Mouse (Mus musculus) liver, embryonic 16.5 days (tissue): ENCODE results near the gene Arpc5l. TPM values are rescaled to one million over a fixed set of nuclear protein-coding genes. Genes with fewer than 3 reads are reported as not detected.

ENCODE experiments used
- ATAC-seq: fragments of 200-750 bp; cut with Nextera tagmentation; 2 replicates; pipeline ENCODE4 v1.8.0; 2017; ENCODE audit warnings: low read depth, mild to moderate bottlenecking, moderate number of reproducible peaks, moderate library complexity
- H3K27ac ChIP-seq: fragments of 300-500 bp; sonication (generic); 2 replicates; pipeline ENCODE4 v1.5.1; 2014; ENCODE audit warnings: mild to moderate bottlenecking, low read length
- H3K27me3 ChIP-seq: fragments of 300-500 bp; sonication (generic); 2 replicates; pipeline ENCODE4 v1.6.1; 2014; ENCODE audit warnings: low read depth, low read length, mixed read lengths; ENCODE audit not compliant: control insufficient read depth, insufficient read depth
- H3K36me3 ChIP-seq: fragments of 300-500 bp; sonication (generic); 2 replicates; pipeline ENCODE4 v1.6.1; 2014; ENCODE audit warnings: mild to moderate bottlenecking; ENCODE audit not compliant: control insufficient read depth, insufficient read depth
- H3K4me1 ChIP-seq: fragments of 300-500 bp; sonication (generic); 2 replicates; pipeline ENCODE4 v1.6.1; 2014; ENCODE audit warnings: low read depth, low read length, mixed read lengths; ENCODE audit not compliant: control insufficient read depth
- H3K4me2 ChIP-seq: fragments of 300-500 bp; sonication (generic); 2 replicates; pipeline ENCODE4 v1.6.1; 2014; ENCODE audit warnings: low read depth, low read length, mixed read lengths
- H3K4me3 ChIP-seq: fragments of 300-500 bp; sonication (generic); 2 replicates; pipeline ENCODE4 v1.5.1; 2014; ENCODE audit warnings: low read depth, mild to moderate bottlenecking, low read length
- H3K9ac ChIP-seq: fragments of 300-500 bp; sonication (generic); 2 replicates; pipeline ENCODE4 v1.6.1; 2014; ENCODE audit warnings: low read depth, low read length
- H3K9me3 ChIP-seq: fragments of 300-500 bp; sonication (generic); replicated peaks from 2 replicates; pipeline ENCODE4 v1.6.1; 2016; ENCODE audit warnings: low read length; ENCODE audit not compliant: control insufficient read depth
- WGBS: fragments of 180-500 bp; shearing (Covaris S2); extraction: QIAGEN DNeasy Blood & Tissue Kit; methylation state at CpG from one replicate; pipeline ENCODE4 v1.1.7; 2014; ENCODE audit not compliant: insufficient replicate concordance; 5-methylcytosine and 5-hydroxymethylcytosine counted together
- polyA plus RNA-seq: library from polyadenylated mRNA; unstranded; fragments of >200 nt; fragmentation: Nextera tagmentation; extraction: Ambion mirVana; gene quantifications from 2 replicates; pipeline ENCODE4 v1.2.1, GENCODE M21; 2015

The Arpc5l gene
- polyA plus RNA-seq, 1 experiment from 2014 or later = 45.8 TPM

- no peak for ATAC-seq
- Histone ChIP-seq H3K4me3 (no peak overlapping the region), H3K27ac (no peak overlapping the region), H3K4me1 (peaks cover 27% of the 10 kb centered on the region), H3K9ac (no peak overlapping the region), H3K9me3 (no peaks in the 10 kb centered on the region), H3K36me3 (peaks cover 26% of the 10 kb centered on the region), H3K4me2 (no peak overlapping the region), H3K27me3 (no peaks in the 10 kb centered on the region)
- 75% methylated on average over 7 of the region's 7 CpGs for WGBS
Observed at GRCm38 (mm10) chr2:39012768-39013279, 7.7 kb downstream of the Arpc5l start.

GRCm38 (mm10) chr2:39016581-39016980 is 11.4 kb downstream of the Arpc5l start:
- Histone ChIP-seq H3K4me3 (no peak overlapping the region), H3K9me3 (no peaks in the 10 kb centered on the region), H3K9ac (no peak overlapping the region), H3K27ac (no peak overlapping the region), H3K36me3 (peaks cover 44% of the 10 kb centered on the region), H3K4me2 (no peak overlapping the region), H3K27me3 (no peaks in the 10 kb centered on the region), H3K4me1 (peaks cover 6% of the 10 kb centered on the region; the same call in 1 of the 2 replicates)
- ATAC-seq = no peak
- 56% methylated on average over 3 of the region's 3 CpGs for WGBS

DNA sequence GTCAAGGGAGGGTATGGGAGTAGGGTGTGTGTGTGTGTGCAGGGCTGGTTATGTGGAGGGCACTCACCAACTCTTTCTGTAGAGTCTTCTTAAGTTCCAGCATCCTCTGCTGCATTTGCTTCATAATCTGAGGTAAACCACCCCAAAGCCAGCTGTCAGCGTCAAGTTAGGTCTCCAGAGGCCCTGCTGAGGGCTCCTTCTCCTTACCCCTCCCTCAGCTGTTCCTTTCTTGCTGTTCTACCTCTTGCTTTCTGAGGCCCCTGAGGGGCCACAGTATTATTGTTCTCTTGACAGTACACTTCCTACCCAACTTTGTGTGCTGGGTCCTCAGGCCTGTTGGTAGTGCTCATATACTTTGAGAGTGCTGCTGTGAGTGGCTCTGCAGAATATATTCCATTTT is 14.9 kb downstream of the Arpc5l start:
- H3K27me3 ChIP-seq = no peaks in the 10 kb centered on the region
- no peaks in the 10 kb centered on the region for H3K4me1 ChIP-seq
- H3K9me3 ChIP-seq = no peaks in the 10 kb centered on the region
- H3K4me3 ChIP-seq = no peak overlapping the region
- peaks cover 50% of the 10 kb centered on the region for H3K36me3 ChIP-seq
- 69% methylated on average over 1 of the region's 1 CpGs for WGBS
- ATAC-seq = no peak
- H3K27ac ChIP-seq = no peak overlapping the region
- H3K9ac ChIP-seq = no peak overlapping the region
- no peak overlapping the region for H3K4me2 ChIP-seq

DNA sequence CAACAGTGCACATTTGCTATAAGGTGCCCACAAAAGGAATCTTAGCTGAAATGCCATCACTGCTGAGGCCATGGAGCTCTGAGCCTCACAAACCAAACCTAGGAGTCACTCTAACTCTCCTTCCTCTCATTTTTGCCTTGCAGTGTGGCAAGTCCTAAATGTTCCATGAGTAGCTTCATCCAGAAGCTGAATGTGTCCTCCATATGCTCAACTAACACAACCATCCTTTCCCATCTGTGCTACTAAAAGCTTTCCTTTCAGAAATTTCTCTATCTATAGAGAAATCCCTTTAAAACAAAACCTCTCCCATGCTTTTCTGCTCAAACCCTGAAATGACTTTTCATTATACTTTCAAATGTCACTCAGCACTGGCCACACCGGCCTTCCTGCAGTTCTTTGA is 26.5 kb downstream of the Arpc5l start:
- H3K27me3 ChIP-seq = no peaks in the 10 kb centered on the region
- no peaks in the 10 kb centered on the region for H3K9me3 ChIP-seq
- ATAC-seq = no peak
- H3K4me3 ChIP-seq = no peak overlapping the region
- 85% methylated on average over 1 of the region's 1 CpGs for WGBS
- H3K4me1 ChIP-seq = no peaks in the 10 kb centered on the region
- H3K9ac ChIP-seq = no peak overlapping the region
- H3K36me3 ChIP-seq = peaks cover 27% of the 10 kb centered on the region
- H3K27ac ChIP-seq = no peak overlapping the region
- no peak overlapping the region for H3K4me2 ChIP-seq

DNA sequence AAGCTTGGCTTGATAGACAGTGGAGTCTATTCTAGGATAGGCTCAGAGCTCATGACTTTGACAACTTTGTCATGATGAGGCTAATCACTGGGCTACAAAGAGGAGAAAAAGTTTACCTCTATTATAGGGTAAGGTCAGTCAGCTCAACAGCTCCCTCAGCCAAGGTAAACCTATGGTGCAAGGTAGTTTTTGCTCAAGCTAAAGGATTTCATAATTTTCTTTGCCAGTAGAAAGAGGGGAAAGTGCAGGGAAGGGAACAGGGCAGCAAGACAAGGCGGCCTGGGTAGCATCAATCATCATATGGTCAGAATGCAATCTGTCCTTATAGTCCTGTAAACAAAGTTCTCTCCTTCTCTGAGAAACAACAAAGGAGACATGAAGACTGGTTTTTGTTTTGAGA is 35.1 kb downstream of the Arpc5l start:
- peaks cover 22% of the 10 kb centered on the region for H3K36me3 ChIP-seq
- no peaks in the 10 kb centered on the region for H3K4me1 ChIP-seq
- H3K9me3 ChIP-seq = no peaks in the 10 kb centered on the region
- no peak overlapping the region for H3K4me3 ChIP-seq
- no peak overlapping the region for H3K9ac ChIP-seq
- no peak overlapping the region for H3K4me2 ChIP-seq
- no peak for ATAC-seq
- H3K27ac ChIP-seq = no peak overlapping the region
- 83% methylated on average over 1 of the region's 1 CpGs for WGBS
- no peaks in the 10 kb centered on the region for H3K27me3 ChIP-seq

DNA sequence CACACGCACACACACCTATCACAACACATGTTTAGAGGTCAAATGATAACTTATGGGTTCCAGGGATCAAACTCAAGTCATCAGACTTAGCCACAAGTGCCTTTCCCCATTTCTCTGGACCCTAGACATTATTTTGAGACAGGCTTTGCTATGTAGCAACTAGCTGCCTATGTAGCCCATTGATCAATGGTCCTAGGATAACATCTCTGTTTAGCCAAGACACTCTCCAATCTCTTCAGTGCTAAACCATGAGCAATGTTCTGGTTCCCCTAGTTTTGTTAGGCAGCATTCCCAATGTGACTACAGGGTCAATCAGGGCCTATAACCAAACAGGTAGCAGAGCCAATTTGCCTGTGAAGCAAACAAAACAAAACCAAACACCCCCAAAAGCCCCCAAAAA is 43.4 kb downstream of the Arpc5l start:
- WGBS = 86% methylated on average over 1 of the region's 1 CpGs
- Histone ChIP-seq H3K9ac (no peak overlapping the region), H3K36me3 (peaks cover 32% of the 10 kb centered on the region)

GRCm38 (mm10) chr2:39064687-39065399 is 59.7 kb downstream of the Arpc5l start:
- H3K27ac ChIP-seq = peak overlapping the region; percentile 96
- H3K9ac ChIP-seq = peak overlapping the region; percentile 84
- H3K4me3 ChIP-seq = peak overlapping the region; percentile 73
- H3K4me2 ChIP-seq = peak overlapping the region; percentile 73
- H3K36me3 ChIP-seq = 0 out of 2 replicates have a peak, but pooled peaks cover 2% of the 10 kb centered on the region
- H3K27me3 ChIP-seq = no peaks in the 10 kb centered on the region
- WGBS = under 1% methylated on average over 25 of the region's 25 CpGs
- ATAC-seq = peak; percentile 77
- H3K4me1 ChIP-seq = peaks cover 2% of the 10 kb centered on the region; the same call in 1 of the 2 replicates
- H3K9me3 ChIP-seq = no peaks in the 10 kb centered on the region

More for the DNA sequence above, 43.4 kb downstream of the Arpc5l start:
- no peaks in the 10 kb centered on the region for H3K27me3 ChIP-seq
- no peak overlapping the region for H3K27ac ChIP-seq
- H3K9me3 ChIP-seq = no peaks in the 10 kb centered on the region
- H3K4me2 ChIP-seq = no peak overlapping the region
- H3K4me1 ChIP-seq = no peaks in the 10 kb centered on the region
- ATAC-seq = no peak
- no peak overlapping the region for H3K4me3 ChIP-seq

Other genes with a start within 250 kb of the Arpc5l start
- 0.79 and 0.94 TPM in 2 replicates for gene Nr6a1, start 77.7 kb upstream of the Arpc5l start, polyA plus RNA-seq
- gene Olfml2a, start 73.4 kb upstream of the Arpc5l start, polyA plus RNA-seq = 0.15 and 0.19 TPM in 2 replicates
- gene Wdr38, start 7.9 kb upstream of the Arpc5l start, polyA plus RNA-seq = 0.70 and 0.85 TPM in 2 replicates
- gene Rpl35, start 276 bp downstream of the Arpc5l start, polyA plus RNA-seq = 456 and 532 TPM in 2 replicates
- gene Golga1, start 60.2 kb downstream of the Arpc5l start, polyA plus RNA-seq = 10.1 and 10.4 TPM in 2 replicates
- 1.0 and 1.4 TPM in 2 replicates for gene Scai, start 185.4 kb downstream of the Arpc5l start, polyA plus RNA-seq
- 32.9 and 40.5 TPM in 2 replicates for gene Ppp6c, start 221.1 kb downstream of the Arpc5l start, polyA plus RNA-seq